Comparison of ENCODE assay signal across 12 mouse cellular contexts in the genomic region with DNA sequence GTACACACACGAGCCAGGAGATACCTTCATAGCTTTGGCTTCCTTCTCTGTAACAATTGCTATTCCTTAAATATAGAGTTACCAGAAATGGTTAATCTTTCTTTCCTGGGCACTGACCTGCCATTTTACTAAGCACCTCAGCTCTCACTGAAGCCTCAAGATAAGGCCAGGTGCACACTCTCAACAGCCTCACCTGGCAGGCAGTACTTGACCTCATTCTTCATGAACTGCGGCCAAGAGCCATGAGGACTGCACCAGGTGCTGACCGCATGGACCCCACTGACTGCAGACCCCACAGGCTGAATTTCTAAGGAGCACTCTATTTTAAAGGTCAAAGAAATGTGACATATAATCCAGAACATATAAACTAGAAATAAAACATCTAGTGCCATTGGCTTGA.
"Had no signal": no experiment of that assay in that cellular context is flagged by ENCODE, and none has a peak within 500 bp of the region (broad histone marks: within the 10 kb centered on the region; RNA-seq: fewer than 3 reads in every experiment).

No protein-coding gene starts in this region.

- DNase-seq: gastrocnemius, adult 2 months; gastrocnemius, postnatal 10 days; gastrocnemius, postnatal 25 days; heart, adult 18-20 months; heart, postnatal 10 days; heart, postnatal 4 days; kidney, adult 18-20 months; kidney, adult 8-10 months; kidney, postnatal 10 days; kidney, postnatal 25 days; kidney, postnatal 4 days; liver had no signal
